Mouse (Mus musculus) liver, adult 2 months (tissue): ENCODE data around the gene Tdg.

Experiments
- CTCF ChIP-seq: fragments of 200-500 bp; IDR thresholded peaks from 2 replicates; pipeline ENCODE4 v1.5.1; 2011; ENCODE audit warnings: low read depth, low read length, control low read depth
- POLR2A ChIP-seq: fragments of 200-500 bp; IDR thresholded peaks from 2 replicates; pipeline ENCODE4 v1.6.1; 2011; ENCODE audit warnings: low read length, control low read depth; ENCODE audit not compliant: insufficient read depth; ENCODE audit errors: extremely low read depth

DNA sequence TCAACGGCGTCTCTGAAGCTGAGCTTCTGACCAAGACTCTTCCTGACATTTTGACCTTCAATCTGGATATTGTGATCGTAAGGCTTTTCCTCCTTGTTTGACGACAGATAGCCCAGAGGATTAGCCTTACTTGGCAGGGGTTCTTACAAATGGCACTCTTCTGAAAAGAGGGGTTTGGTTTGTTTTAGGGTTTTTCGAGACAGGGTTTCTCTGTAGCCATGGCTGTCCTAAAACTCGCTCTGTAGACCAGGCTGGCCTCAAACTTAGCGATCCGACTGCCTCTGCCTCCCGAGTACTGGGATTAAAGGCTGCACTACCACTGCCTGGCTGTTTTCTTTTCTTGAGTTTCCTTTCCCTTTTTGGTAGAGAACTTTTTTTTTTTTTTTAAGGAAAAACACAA is 11.9 kb downstream of the Tdg start:
- no peak for TF ChIP-seq CTCF
- no peak for TF ChIP-seq POLR2A
